Mouse (Mus musculus) liver, embryonic 11.5 days (tissue): Measurements from ENCODE around the gene Otog. TPM values are rescaled to one million over a fixed set of nuclear protein-coding genes. Genes with fewer than 3 reads are reported as not detected.

Experiments used
- ATAC-seq: fragments of 200-750 bp; cut with Nextera tagmentation; replicated peaks from 2 replicates; pipeline ENCODE4 v1.8.0; 2017; ENCODE audit warnings: moderate number of reproducible peaks, mild to moderate bottlenecking, moderate TSS enrichment, moderate library complexity; ENCODE audit not compliant: low FRiP score
- DNase-seq: peaks from one replicate; pipeline ENCODE4 v3.0.0-alpha.2; 2017; ENCODE audit warnings: low spot score
- H3K27ac ChIP-seq: fragments of 300-500 bp; sonication (generic); 2 replicates; pipeline ENCODE4 v1.5.1; 2014; ENCODE audit warnings: mild to moderate bottlenecking, low read depth, low read length, control low read depth
- H3K27me3 ChIP-seq: fragments of 300-500 bp; sonication (generic); replicated peaks from 2 replicates; pipeline ENCODE4 v1.6.1; 2014; ENCODE audit warnings: low read length, mixed read lengths; ENCODE audit not compliant: control insufficient read depth, insufficient read depth
- H3K36me3 ChIP-seq: fragments of 300-500 bp; sonication (generic); 2 replicates; pipeline ENCODE4 v1.6.1; 2014; ENCODE audit warnings: mild to moderate bottlenecking, low read length, moderate library complexity, mixed read lengths; ENCODE audit not compliant: control insufficient read depth, insufficient read depth
- H3K4me1 ChIP-seq: fragments of 300-500 bp; sonication (generic); replicated peaks from 2 replicates; pipeline ENCODE4 v1.6.1; 2014; ENCODE audit warnings: low read length, mixed read lengths; ENCODE audit not compliant: control insufficient read depth, insufficient read depth
- H3K4me2 ChIP-seq: fragments of 300-500 bp; sonication (generic); 2 replicates; pipeline ENCODE4 v1.6.1; 2014; ENCODE audit warnings: mild to moderate bottlenecking, control low read depth, moderate library complexity
- H3K4me3 ChIP-seq: fragments of 300-500 bp; sonication (generic); 2 replicates; pipeline ENCODE4 v1.5.1; 2014; ENCODE audit warnings: low read depth, low read length, control low read depth
- H3K9ac ChIP-seq: fragments of 300-500 bp; sonication (generic); 2 replicates; pipeline ENCODE4 v1.6.1; 2014; ENCODE audit warnings: low read depth, low read length, control low read depth
- H3K9me3 ChIP-seq: fragments of 300-500 bp; sonication (generic); 2 replicates; pipeline ENCODE4 v1.6.1; 2016; ENCODE audit warnings: low read length, inconsistent platforms, mixed read lengths; ENCODE audit not compliant: control insufficient read depth
- WGBS: fragments of 180-500 bp; shearing (Covaris S2); extraction: QIAGEN DNeasy Blood & Tissue Kit; methylation state at CpG from one replicate; pipeline ENCODE4 v1.1.7; 2014; 5-methylcytosine and 5-hydroxymethylcytosine counted together
- polyA plus RNA-seq: library from polyadenylated mRNA; unstranded; fragments of >200 nt; fragmentation: Nextera tagmentation; extraction: Ambion mirVana; gene quantifications from 2 replicates; pipeline ENCODE4 v1.2.1, GENCODE M21; 2014

Otog gene
- polyA plus RNA-seq, 1 experiment from 2014 or later = not detected

DNA sequence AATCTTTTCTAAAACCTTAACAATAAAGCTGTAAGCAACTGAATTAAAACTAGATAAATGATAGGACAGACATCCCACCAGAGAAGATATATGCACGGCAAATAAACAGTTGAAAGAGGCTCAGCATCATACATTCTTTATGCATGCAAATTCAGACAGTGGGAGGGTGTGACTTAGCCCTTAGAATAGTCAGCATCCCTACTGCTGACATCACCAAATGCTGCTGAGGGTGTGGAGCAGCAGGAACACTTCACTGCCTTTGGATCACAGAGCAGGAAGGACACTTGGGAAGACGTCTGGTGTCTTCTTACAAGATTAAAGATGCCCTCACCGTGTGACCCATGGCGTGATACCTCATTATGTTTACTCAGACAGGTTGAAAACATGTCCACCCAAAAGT, 87.1 kb downstream of the Otog start:
- Histone ChIP-seq H3K27ac (no peak overlapping the region), H3K4me2 (no peak overlapping the region), H3K9me3 (no peaks in the 10 kb centered on the region), H3K9ac (no peak overlapping the region), H3K4me3 (no peak overlapping the region), H3K27me3 (no peaks in the 10 kb centered on the region), H3K4me1 (no peaks in the 10 kb centered on the region), H3K36me3 (no peaks in the 10 kb centered on the region)
- DNase-seq (no peak), ATAC-seq (no peak)
- WGBS = 57% methylated on average over 4 of the region's 4 CpGs

- H3K4me2 ChIP-seq = no peak overlapping the region
- no peak overlapping the region for H3K27ac ChIP-seq
- no peaks in the 10 kb centered on the region for H3K9me3 ChIP-seq
- H3K4me1 ChIP-seq = no peaks in the 10 kb centered on the region
- no peak for ATAC-seq
- H3K36me3 ChIP-seq = no peaks in the 10 kb centered on the region
- 85% methylated on average over 9 of the region's 9 CpGs for WGBS
- H3K27me3 ChIP-seq = no peaks in the 10 kb centered on the region
- no peak overlapping the region for H3K9ac ChIP-seq
- no peak overlapping the region for H3K4me3 ChIP-seq
- DNase-seq = no peak
These were observed 96.6 kb downstream of the Otog start for GRCm38 (mm10) chr7:46337397-46337796.

GRCm38 (mm10) chr7:46339818-46340217, 99.0 kb downstream of the Otog start:
- Histone ChIP-seq H3K4me2 (no peak overlapping the region), H3K4me3 (no peak overlapping the region), H3K27ac (no peak overlapping the region), H3K9ac (no peak overlapping the region), H3K36me3 (no peaks in the 10 kb centered on the region), H3K27me3 (no peaks in the 10 kb centered on the region), H3K9me3 (no peaks in the 10 kb centered on the region), H3K4me1 (no peaks in the 10 kb centered on the region)
- DNase-seq (no peak), ATAC-seq (no peak)
- 43% methylated on average over 3 of the region's 3 CpGs for WGBS

DNA sequence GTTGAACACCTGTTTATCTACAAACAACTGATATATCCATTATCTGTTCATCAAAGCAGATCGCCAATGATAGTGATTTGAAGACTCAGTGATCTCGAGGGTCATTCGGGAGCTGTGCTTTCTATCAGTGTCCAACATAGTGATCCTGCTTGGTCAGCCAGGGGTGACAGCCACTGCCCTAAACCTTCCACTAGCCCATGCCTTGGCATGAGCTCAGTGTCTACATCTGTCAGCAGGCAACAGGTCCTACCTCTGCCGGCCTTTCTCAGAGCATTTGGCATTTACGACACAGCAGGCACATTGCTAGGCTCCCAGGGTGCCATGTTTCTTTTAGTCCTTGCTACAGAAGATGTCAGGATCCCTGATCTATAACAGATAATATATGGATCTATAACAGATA, 99.5 kb downstream of the Otog start:
- 70% methylated on average over 5 of the region's 5 CpGs for WGBS
- Histone ChIP-seq H3K36me3 (no peaks in the 10 kb centered on the region), H3K27ac (no peak overlapping the region), H3K4me1 (no peaks in the 10 kb centered on the region), H3K27me3 (no peaks in the 10 kb centered on the region), H3K9ac (no peak overlapping the region), H3K4me2 (no peak overlapping the region), H3K9me3 (no peaks in the 10 kb centered on the region), H3K4me3 (no peak overlapping the region)
- DNase-seq (no peak), ATAC-seq (no peak)

DNA sequence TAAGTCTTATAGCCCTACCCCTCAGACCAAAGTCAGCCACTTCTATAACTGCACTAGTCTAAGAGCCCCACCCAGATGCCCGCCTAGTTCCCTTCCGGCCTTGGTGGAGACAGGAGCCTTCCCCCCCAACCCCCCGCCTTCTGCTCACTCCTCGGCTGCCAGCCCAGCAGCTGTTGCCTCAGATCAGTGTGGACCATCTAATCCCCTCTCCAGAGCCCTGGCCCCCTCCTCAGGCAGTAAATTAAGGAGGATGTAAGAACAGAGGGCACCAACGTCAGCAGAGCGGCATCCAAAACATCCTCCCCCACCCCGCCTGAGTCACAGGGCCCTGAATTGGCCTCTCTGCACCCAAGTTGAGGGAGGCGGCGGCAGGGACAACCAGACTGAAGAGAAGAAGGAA, 100.7 kb downstream of the Otog start:
- Histone ChIP-seq H3K4me1 (no peaks in the 10 kb centered on the region), H3K27me3 (no peaks in the 10 kb centered on the region), H3K4me2 (no peak overlapping the region), H3K27ac (no peak overlapping the region), H3K36me3 (no peaks in the 10 kb centered on the region), H3K4me3 (no peak overlapping the region), H3K9ac (no peak overlapping the region), H3K9me3 (no peaks in the 10 kb centered on the region)
- DNase-seq (no peak), ATAC-seq (no peak)
- WGBS = 78% methylated on average over 9 of the region's 9 CpGs

DNA sequence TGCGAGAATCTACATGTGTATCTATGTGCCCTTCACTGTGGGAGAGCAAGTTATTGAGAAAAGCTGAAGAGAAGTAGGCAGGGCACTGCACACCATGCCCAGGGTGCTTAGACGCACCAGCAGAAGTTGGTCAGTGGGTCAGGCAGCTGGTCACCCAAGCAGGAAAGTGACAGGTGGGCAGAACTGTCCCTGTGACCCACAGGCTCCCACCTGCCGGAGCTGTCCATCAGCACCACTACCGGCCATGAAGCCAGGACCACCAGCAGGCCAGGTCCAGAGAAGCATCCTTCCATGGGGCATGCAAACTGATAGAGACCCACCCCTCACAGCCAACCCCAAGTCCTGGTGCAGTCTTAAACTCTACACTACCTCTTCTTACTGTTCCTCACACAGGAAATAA, 106.9 kb downstream of the Otog start:
- WGBS = 73% methylated on average over 4 of the region's 4 CpGs
- DNase-seq = no peak
- no peak overlapping the region for H3K27ac ChIP-seq

DNA sequence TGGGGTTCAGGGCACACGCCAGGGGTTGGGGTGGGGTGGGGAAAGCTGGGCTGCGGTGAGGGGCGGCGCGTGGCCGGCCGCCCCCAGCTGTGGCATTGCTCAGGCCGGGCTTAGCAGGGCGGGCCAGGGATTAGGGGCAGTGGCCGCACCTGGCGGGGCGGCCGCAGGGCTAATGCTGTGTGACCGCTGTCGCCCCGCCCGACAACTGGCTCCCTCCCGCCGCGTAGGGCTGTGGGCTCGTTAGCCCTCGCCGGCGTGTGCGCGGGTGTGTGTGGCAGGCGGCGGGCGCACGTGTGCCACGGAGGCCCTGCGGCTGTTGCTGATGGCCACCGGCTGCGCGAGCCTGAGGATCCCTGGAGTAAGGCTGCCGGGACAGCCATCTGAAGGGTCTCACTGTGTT, 108.0 kb downstream of the Otog start:
- DNase-seq (no peak), ATAC-seq (no peak)
- Histone ChIP-seq H3K4me3 (no peak overlapping the region), H3K4me1 (no peaks in the 10 kb centered on the region), H3K9ac (no peak overlapping the region), H3K27me3 (peaks cover 26% of the 10 kb centered on the region), H3K9me3 (no peaks in the 10 kb centered on the region), H3K4me2 (no peak overlapping the region), H3K27ac (no peak overlapping the region), H3K36me3 (no peaks in the 10 kb centered on the region)
- 10% methylated on average over 34 of the region's 36 CpGs for WGBS

More for the DNA sequence above, 106.9 kb downstream of the Otog start:
- H3K9me3 ChIP-seq = no peaks in the 10 kb centered on the region
- H3K9ac ChIP-seq = no peak overlapping the region
- H3K4me3 ChIP-seq = no peak overlapping the region
- H3K4me2 ChIP-seq = no peak overlapping the region
- no peaks in the 10 kb centered on the region for H3K4me1 ChIP-seq
- H3K27me3 ChIP-seq = peaks cover 26% of the 10 kb centered on the region
- ATAC-seq = no peak
- no peaks in the 10 kb centered on the region for H3K36me3 ChIP-seq

GRCm38 (mm10) chr7:46350119-46350702, 109.4 kb downstream of the Otog start:
- no peak overlapping the region for H3K4me3 ChIP-seq
- H3K27ac ChIP-seq = no peak overlapping the region
- no peak overlapping the region for H3K9ac ChIP-seq
- WGBS = 48% methylated on average over 9 of the region's 9 CpGs
- DNase-seq (no peak), ATAC-seq (no peak)
- no peak overlapping the region for H3K4me2 ChIP-seq
- H3K9me3 ChIP-seq = no peaks in the 10 kb centered on the region
- H3K36me3 ChIP-seq = no peaks in the 10 kb centered on the region
- H3K4me1 ChIP-seq = no peaks in the 10 kb centered on the region
- peaks cover 26% of the 10 kb centered on the region for H3K27me3 ChIP-seq

DNA sequence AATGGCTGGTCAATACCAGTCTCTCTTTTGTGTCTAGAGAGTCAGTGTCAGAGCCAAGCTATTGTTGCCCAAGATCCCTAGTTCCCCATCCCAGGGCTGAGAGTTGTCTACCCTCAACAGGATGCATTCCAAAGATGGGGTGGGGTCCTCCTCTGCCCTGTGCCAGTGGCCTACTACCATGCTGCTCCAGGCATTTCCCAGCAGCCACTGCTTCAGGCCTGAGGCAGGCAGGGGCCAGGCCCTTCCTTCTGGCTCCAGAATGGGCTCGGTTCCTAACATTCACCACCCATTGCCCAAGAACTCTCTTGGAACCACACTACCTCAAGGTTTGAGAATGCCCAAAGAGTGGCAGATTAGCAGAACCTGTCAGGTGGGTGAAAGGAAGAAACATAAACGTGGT, 112.0 kb downstream of the Otog start:
- Histone ChIP-seq H3K4me1 (no peaks in the 10 kb centered on the region), H3K27me3 (peaks cover 25% of the 10 kb centered on the region), H3K36me3 (no peaks in the 10 kb centered on the region), H3K9ac (no peak overlapping the region), H3K4me2 (no peak overlapping the region), H3K4me3 (no peak overlapping the region), H3K9me3 (no peaks in the 10 kb centered on the region), H3K27ac (no peak overlapping the region)
- DNase-seq (no peak), ATAC-seq (no peak)
- 61% methylated on average over 2 of the region's 2 CpGs for WGBS
